Mouse (Mus musculus): ENCODE measurements at regions not wholly inside any gene's neighbourhood (a gene's known extent, or its start where the extent isn't known, plus 50 kb on each side); places are given as distances from the start of the nearest gene placed in this dataset.

GRCm38 (mm10) chr12:95937705-95938104 lies 245.7 kb downstream of the Flrt2 start:
- H3K27ac ChIP-seq (ENCODE audit: low read depth): no peak overlapping the region
- H3K4me3 ChIP-seq (ENCODE audit: low read depth, low read length): no peak overlapping the region
- DNase-seq (ENCODE audit: low spot score) (no peak), ATAC-seq (ENCODE audit: insufficient read depth, low read depth) (no peak)
- H3K9ac ChIP-seq (replicated peaks; ENCODE audit: low read depth, low read length): no peak overlapping the region
- H3K4me1 ChIP-seq (ENCODE audit: control insufficient read depth, insufficient read depth): no peaks in the 10 kb centered on the region
- H3K27me3 ChIP-seq (ENCODE audit: control insufficient read depth, insufficient read depth, low read length): no peaks in the 10 kb centered on the region
- TF ChIP-seq CTCF (IDR thresholded peaks at IDR 0.05; ENCODE audit: low read depth) (no peak), EP300 (IDR thresholded peaks at IDR 0.05; ENCODE audit: low read depth) (no peak)
- 43% methylated on average over 4 of the region's 4 CpGs for whole genome bisulfite sequencing
- H3K36me3 ChIP-seq (replicated peaks; ENCODE audit: control insufficient read depth, insufficient read depth, low read length): no peaks in the 10 kb centered on the region
- H3K9me3 ChIP-seq (replicated peaks; ENCODE audit: control insufficient read depth, low read length): no peaks in the 10 kb centered on the region
- no peak overlapping the region for H3K4me2 ChIP-seq (ENCODE audit: low read depth, low read length)

- Histone ChIP-seq H3K27me3 (ENCODE audit: control insufficient read depth, insufficient read depth, low read length) (no peaks in the 10 kb centered on the region), H3K9me3 (replicated peaks; ENCODE audit: control insufficient read depth, low read length) (no peaks in the 10 kb centered on the region), H3K9ac (replicated peaks; ENCODE audit: low read depth, low read length) (no peak overlapping the region), H3K4me1 (ENCODE audit: control insufficient read depth, insufficient read depth) (no peaks in the 10 kb centered on the region), H3K36me3 (replicated peaks; ENCODE audit: control insufficient read depth, insufficient read depth, low read length) (no peaks in the 10 kb centered on the region), H3K4me2 (ENCODE audit: low read depth, low read length) (no peak overlapping the region), H3K27ac (ENCODE audit: low read depth) (no peak overlapping the region), H3K4me3 (ENCODE audit: low read depth, low read length) (no peak overlapping the region)
- DNase-seq (ENCODE audit: low spot score) (no peak), ATAC-seq (ENCODE audit: insufficient read depth, low read depth) (no peak)
- no peak for TF ChIP-seq CTCF (IDR thresholded peaks at IDR 0.05; ENCODE audit: low read depth)
- no peak for TF ChIP-seq EP300 (IDR thresholded peaks at IDR 0.05; ENCODE audit: low read depth)
- 71% methylated on average over 1 of the region's 1 CpGs for WGBS
Measured at GRCm38 (mm10) chr12:95940465-95941012, 248.5 kb downstream of the Flrt2 start.

- no peaks in the 10 kb centered on the region for H3K36me3 ChIP-seq (replicated peaks; ENCODE audit: control insufficient read depth, insufficient read depth, low read length)
- no peak overlapping the region for H3K9ac ChIP-seq (replicated peaks; ENCODE audit: low read depth, low read length)
- H3K27ac ChIP-seq (ENCODE audit: low read depth): no peak overlapping the region
- no peak overlapping the region for H3K4me3 ChIP-seq (ENCODE audit: low read depth, low read length)
- TF ChIP-seq EP300 (IDR thresholded peaks at IDR 0.05; ENCODE audit: low read depth) (no peak), CTCF (IDR thresholded peaks at IDR 0.05; ENCODE audit: low read depth) (no peak)
- ATAC-seq (ENCODE audit: insufficient read depth, low read depth) (no peak), DNase-seq (ENCODE audit: low spot score) (no peak)
- H3K27me3 ChIP-seq (ENCODE audit: control insufficient read depth, insufficient read depth, low read length): no peaks in the 10 kb centered on the region
- H3K9me3 ChIP-seq (replicated peaks; ENCODE audit: control insufficient read depth, low read length): no peaks in the 10 kb centered on the region
- WGBS: 77% methylated on average over 6 of the region's 6 CpGs
- no peaks in the 10 kb centered on the region for H3K4me1 ChIP-seq (ENCODE audit: control insufficient read depth, insufficient read depth)
- H3K4me2 ChIP-seq (ENCODE audit: low read depth, low read length): no peak overlapping the region
Measured at GRCm38 (mm10) chr12:95959786-95960504, 267.9 kb downstream of the Flrt2 start.

- Histone ChIP-seq H3K4me2 (ENCODE audit: low read depth, low read length) (no peak overlapping the region), H3K27ac (ENCODE audit: low read depth) (no peak overlapping the region), H3K4me3 (ENCODE audit: low read depth, low read length) (no peak overlapping the region), H3K9ac (replicated peaks; ENCODE audit: low read depth, low read length) (no peak overlapping the region), H3K36me3 (replicated peaks; ENCODE audit: control insufficient read depth, insufficient read depth, low read length) (no peaks in the 10 kb centered on the region), H3K9me3 (replicated peaks; ENCODE audit: control insufficient read depth, low read length) (no peaks in the 10 kb centered on the region), H3K27me3 (ENCODE audit: control insufficient read depth, insufficient read depth, low read length) (no peaks in the 10 kb centered on the region), H3K4me1 (ENCODE audit: control insufficient read depth, insufficient read depth) (no peaks in the 10 kb centered on the region)
- whole genome bisulfite sequencing: 52% methylated on average over 3 of the region's 3 CpGs
- DNase-seq (ENCODE audit: low spot score) (no peak), ATAC-seq (ENCODE audit: insufficient read depth, low read depth) (no peak)
- TF ChIP-seq EP300 (IDR thresholded peaks at IDR 0.05; ENCODE audit: low read depth): no peak
- TF ChIP-seq CTCF (IDR thresholded peaks at IDR 0.05; ENCODE audit: low read depth): no peak
Measured at GRCm38 (mm10) chr12:95960505-95960871, 268.5 kb downstream of the Flrt2 start.

- Histone ChIP-seq H3K27ac (ENCODE audit: low read depth) (no peak overlapping the region), H3K36me3 (replicated peaks; ENCODE audit: control insufficient read depth, insufficient read depth, low read length) (no peaks in the 10 kb centered on the region), H3K27me3 (ENCODE audit: control insufficient read depth, insufficient read depth, low read length) (no peaks in the 10 kb centered on the region), H3K4me1 (ENCODE audit: control insufficient read depth, insufficient read depth) (no peaks in the 10 kb centered on the region), H3K9ac (replicated peaks; ENCODE audit: low read depth, low read length) (no peak overlapping the region), H3K4me3 (ENCODE audit: low read depth, low read length) (no peak overlapping the region), H3K4me2 (ENCODE audit: low read depth, low read length) (no peak overlapping the region), H3K9me3 (replicated peaks; ENCODE audit: control insufficient read depth, low read length) (no peaks in the 10 kb centered on the region)
- DNase-seq (ENCODE audit: low spot score) (no peak), ATAC-seq (ENCODE audit: insufficient read depth, low read depth) (no peak)
- WGBS: 57% methylated on average over 4 of the region's 4 CpGs
- TF ChIP-seq CTCF (IDR thresholded peaks at IDR 0.05; ENCODE audit: low read depth) (no peak), EP300 (IDR thresholded peaks at IDR 0.05; ENCODE audit: low read depth) (no peak)
Measured at GRCm38 (mm10) chr12:95962817-95963216, 270.8 kb downstream of the Flrt2 start.
